Mouse (Mus musculus) ES-Bruce4 (cell line): ENCODE data around the gene Ckap5.

Experiments used
- CTCF ChIP-seq: IDR thresholded peaks from one replicate; pipeline ENCODE4 v1.8.1; 2011; ENCODE audit warnings: low read depth, low read length
- EP300 ChIP-seq: IDR thresholded peaks from 2 replicates; pipeline ENCODE4 v1.6.1; 2011; ENCODE audit warnings: low read depth, low read length; ENCODE audit not compliant: insufficient read depth
- POLR2A ChIP-seq: IDR thresholded peaks from one replicate; pipeline ENCODE4 v1.8.1; 2011; ENCODE audit warnings: low read length; ENCODE audit not compliant: insufficient read depth

GRCm38 (mm10) chr2:91649553-91650359, 123.2 kb downstream of the Ckap5 start, which contains the start of the genes Zfp408 and Arhgap1:
- TF ChIP-seq CTCF (no peak), POLR2A (peak; percentile 13), EP300 (no peak)
